8 mouse cellular contexts compared by ENCODE assay signal in the genomic region with DNA sequence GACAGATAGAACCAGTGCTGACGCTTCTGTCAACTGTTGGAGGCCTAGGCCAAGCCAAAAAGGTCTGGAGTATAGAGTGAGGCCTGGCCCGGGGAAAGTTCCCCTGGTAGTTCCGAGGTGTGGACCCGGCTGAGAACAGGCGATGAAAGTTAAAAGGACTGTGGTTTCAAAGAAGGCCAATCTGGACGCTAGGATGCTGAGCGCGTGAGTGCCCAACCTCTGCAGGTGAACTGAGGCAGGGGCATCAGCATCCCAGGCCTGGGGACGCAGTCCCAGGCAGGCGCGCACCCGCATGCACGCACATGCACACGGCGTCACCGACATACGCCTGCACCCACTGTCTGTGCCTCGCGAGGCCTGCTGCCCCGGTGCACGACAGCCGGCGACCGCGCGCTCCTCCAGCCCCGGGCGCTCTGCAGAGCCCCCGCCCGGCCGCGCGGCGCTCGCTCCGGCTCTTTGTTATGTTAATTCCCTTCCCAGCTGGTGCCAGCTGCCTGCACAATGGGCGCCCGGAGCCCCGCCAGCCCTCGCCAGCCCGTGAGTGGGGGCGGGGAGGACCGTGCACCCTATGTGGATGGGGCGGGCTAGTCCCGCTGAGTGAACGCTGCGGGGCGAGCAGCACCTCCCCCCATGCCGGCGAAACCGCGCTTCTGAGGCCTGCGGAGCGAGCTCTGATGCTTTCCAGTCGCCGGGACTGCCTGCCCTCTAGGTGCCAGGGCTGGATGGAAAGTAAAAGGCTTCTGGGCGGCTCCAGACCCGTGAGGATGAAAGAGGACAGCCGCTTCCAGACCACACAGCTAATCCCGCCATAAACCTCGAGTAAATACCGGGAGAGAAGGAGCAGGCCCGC. TPM values are rescaled to one million over a fixed set of nuclear protein-coding genes. Genes with fewer than 3 reads are reported as not detected.
DNase-seq lines count a peak whose midpoint lies in the region; ATAC-seq and TF ChIP-seq lines count a peak whose summit lies in the region.

No protein-coding gene starts in this region.

- H3K27ac ChIP-seq in heart, embryonic 15.5 days, result peak overlapping the region; percentile 61
- no peak overlapping the region for H3K27ac ChIP-seq in liver, embryonic 14.5 days

- 6% methylated on average over 62 of the region's 63 CpGs for WGBS in lung, adult 2 months
- 3% methylated on average over 63 of the region's 63 CpGs for WGBS in heart, embryonic 15.5 days
- 2% methylated on average over 63 of the region's 63 CpGs for WGBS in liver, embryonic 14.5 days (ENCODE audit: insufficient replicate concordance)

- H3K4me2 ChIP-seq in heart, embryonic 15.5 days, result peak overlapping the region; percentile 98
- peak overlapping the region; percentile 45 for H3K4me2 ChIP-seq in liver, embryonic 14.5 days (ENCODE audit: low read depth)

- TF ChIP-seq EP300 in liver, embryonic 14.5 days (IDR thresholded peaks at IDR 0.05; ENCODE audit: low read depth), result no peak

- no peaks in the 10 kb centered on the region for H3K36me3 ChIP-seq in heart, embryonic 15.5 days
- H3K36me3 ChIP-seq in liver, embryonic 14.5 days (replicated peaks; ENCODE audit: control insufficient read depth, insufficient read depth, low read depth), result no peaks in the 10 kb centered on the region

- no peak for TF ChIP-seq POLR2A in lung, adult 2 months (IDR thresholded peaks at IDR 0.05; ENCODE audit: borderline replicate concordance, extremely low read depth, low read depth, low read length)

- no peak for DNase-seq in lung, adult 2 months
- no peak for DNase-seq in lung, adult 18-20 months
- DNase-seq in embryo, embryonic 10 days (ENCODE audit: low spot score), result peak; percentile 76
- DNase-seq in layer of hippocampus, adult 11-12 months (ENCODE audit: low spot score), result peak; percentile 68
- no peak for DNase-seq in liver, embryonic 14.5 days (ENCODE audit: low read depth in 3 of 3, low spot score in 3 of 3)
- peak; percentile 80 for DNase-seq in retina, embryonic 14.5 days (ENCODE audit: low spot score)

- ATAC-seq in heart, embryonic 15.5 days (replicated peaks; ENCODE audit: insufficient number of reproducible peaks, insufficient read depth, low FRiP score, low read depth), result peak; percentile 75
- no peak for ATAC-seq in liver, embryonic 14.5 days (ENCODE audit: insufficient read depth)
- ATAC-seq in activated CD4-positive, CD25-positive, alpha-beta regulatory T cell, adult 4 months, result no peak

- peaks cover 35% of the 10 kb centered on the region for H3K27me3 ChIP-seq in heart, embryonic 15.5 days
- H3K27me3 ChIP-seq in liver, embryonic 14.5 days (ENCODE audit: control insufficient read depth, insufficient read depth, low read length), result peaks cover 38% of the 10 kb centered on the region

- H3K4me1 ChIP-seq in lung, adult 2 months (ENCODE audit: control insufficient read depth, insufficient read depth, low read length), result no peaks in the 10 kb centered on the region; the same call in 1 of the 2 replicates
- peaks cover 28% of the 10 kb centered on the region for H3K4me1 ChIP-seq in heart, embryonic 15.5 days (replicated peaks)
- 0 out of 4 replicates have a peak, but pooled peaks cover 0 to 2% of the 10 kb centered on the region in 2 experiments for H3K4me1 ChIP-seq in liver, embryonic 14.5 days (replicated peaks; ENCODE audit: control insufficient read depth in 2 of 2, insufficient read depth in 2 of 2, low read length in 1 of 2)

- TF ChIP-seq CTCF in lung, adult 2 months (IDR thresholded peaks at IDR 0.05; ENCODE audit: insufficient read depth, low read length), result no peak
- TF ChIP-seq CTCF in liver, embryonic 14.5 days (IDR thresholded peaks at IDR 0.05; ENCODE audit: low read depth), result no peak

- H3K9ac ChIP-seq in heart, embryonic 15.5 days, result peak overlapping the region; percentile 65
- H3K9ac ChIP-seq in liver, embryonic 14.5 days (replicated peaks), result no peak overlapping the region

- H3K4me3 ChIP-seq in lung, adult 2 months (replicated peaks; ENCODE audit: extremely low read depth, low read depth, low read length), result peak overlapping the region; percentile 35
- H3K4me3 ChIP-seq in heart, embryonic 15.5 days, result peak overlapping the region; percentile 65
- peak overlapping the region in 1 of 2 experiments; percentile 28; a peak in 2 of 4 replicates for H3K4me3 ChIP-seq in liver, embryonic 14.5 days (ENCODE audit: insufficient read depth in 1 of 2, low read depth in 2 of 2, low read length in 2 of 2)

- no peaks in the 10 kb centered on the region for H3K9me3 ChIP-seq in heart, embryonic 15.5 days (replicated peaks)
- H3K9me3 ChIP-seq in liver, embryonic 14.5 days (ENCODE audit: control insufficient read depth, low read length), result no peaks in the 10 kb centered on the region

RNA-seq across cellular contexts. Expression of a gene that starts 21.0 kb away (rescaled TPM):
- polyA plus RNA-seq in lung, adult 2 months (2012; rRNA removed), result 1.3 and 1.7 TPM in 2 replicates
- polyA plus RNA-seq in heart, embryonic 15.5 days (2015; fragmentation: Nextera tagmentation; extraction: Ambion mirVana), result 12.3 and 15.1 TPM in 2 replicates
- 0.35 and 0.37 TPM in 2 replicates for polyA plus RNA-seq in liver, embryonic 14.5 days (2012; rRNA removed)
- polyA plus RNA-seq in liver, embryonic 14.5 days (2014; fragmentation: Nextera tagmentation; extraction: Ambion mirVana), result 0.19 and 0.34 TPM in 2 replicates
- polyA plus RNA-seq in activated CD4-positive, CD25-positive, alpha-beta regulatory T cell, adult 4 months (2017; shearing (Covaris generic)), result not detected

Comparison
In these comparisons a context has a peak if more than half of its experiments do, and no peak if none do; other contexts are left out.
1. DNase-seq: peak in embryo, embryonic 10 days (single experiment), layer of hippocampus, adult 11-12 months (single experiment) and retina, embryonic 14.5 days (single experiment); none in lung, adult 2 months (single experiment), lung, adult 18-20 months (0 of 2) and liver, embryonic 14.5 days (0 of 3).